In the genomic region with DNA sequence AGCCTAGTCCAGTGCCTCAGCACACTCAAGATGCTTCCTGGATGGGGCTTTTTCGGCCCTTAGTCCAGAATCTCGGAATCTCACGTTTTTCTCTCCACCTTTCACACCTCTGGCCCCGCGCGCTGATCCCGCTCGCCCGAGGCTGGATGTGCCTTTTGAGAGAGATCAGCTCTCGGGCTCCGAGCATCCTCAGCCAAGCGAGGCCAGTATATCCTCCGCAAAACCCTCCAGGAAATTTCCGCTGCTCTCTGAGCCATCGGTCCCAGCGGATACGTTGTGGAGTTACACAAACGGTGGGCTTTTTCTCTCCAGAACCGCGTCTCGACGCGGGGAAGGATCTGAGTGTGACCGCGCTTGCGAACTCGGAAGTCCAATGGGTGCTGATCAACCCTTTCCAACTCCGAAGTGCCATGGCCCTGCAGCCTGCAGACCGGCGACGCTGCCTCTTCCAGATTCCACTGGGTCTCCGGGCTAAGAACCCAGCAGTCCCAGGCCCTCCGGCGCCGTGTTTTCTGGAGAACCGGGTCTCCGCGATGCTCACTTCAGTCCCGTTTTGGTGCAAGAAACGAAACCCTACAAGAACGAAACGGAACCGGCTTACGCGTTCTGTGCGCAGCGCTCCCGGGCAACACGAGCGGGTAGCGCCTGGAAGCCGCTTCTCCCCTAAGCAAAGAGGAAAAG, we compare ENCODE assay signal across 8 mouse cellular contexts. TPM values are rescaled to one million over a fixed set of nuclear protein-coding genes. Genes with fewer than 3 reads are reported as not detected.
A peak's percentile ranks its signal among the peaks of the same experiment; 100 is the strongest.
DNase-seq lines count a peak whose midpoint lies in the region; ATAC-seq and TF ChIP-seq lines count a peak whose summit lies in the region.

No protein-coding gene starts in this region.

- peaks cover 45% of the 10 kb centered on the region for H3K4me1 ChIP-seq in hindbrain, embryonic 15.5 days (replicated peaks)
- peaks cover 7% of the 10 kb centered on the region for H3K4me1 ChIP-seq in liver, postnatal 0 days (ENCODE audit: insufficient read depth)
- H3K4me1 ChIP-seq in stomach, embryonic 15.5 days: peaks cover 42% of the 10 kb centered on the region

- TF ChIP-seq EP300 in liver, postnatal 0 days (IDR thresholded peaks at IDR 0.05; ENCODE audit: low read depth): no peak

- H3K27ac ChIP-seq in hindbrain, embryonic 15.5 days (replicated peaks): no peak overlapping the region
- H3K27ac ChIP-seq in liver, postnatal 0 days (ENCODE audit: low read depth): no peak overlapping the region
- H3K27ac ChIP-seq in stomach, embryonic 15.5 days: no peak overlapping the region

- H3K9ac ChIP-seq in hindbrain, embryonic 15.5 days: no peak overlapping the region
- H3K9ac ChIP-seq in liver, postnatal 0 days (replicated peaks): no peak overlapping the region
- H3K9ac ChIP-seq in stomach, embryonic 15.5 days: no peak overlapping the region

- peaks cover 56% of the 10 kb centered on the region for H3K27me3 ChIP-seq in hindbrain, embryonic 15.5 days
- H3K27me3 ChIP-seq in liver, postnatal 0 days (ENCODE audit: insufficient read depth, low read length): peaks cover 95% of the 10 kb centered on the region
- peaks cover 93% of the 10 kb centered on the region for H3K27me3 ChIP-seq in stomach, embryonic 15.5 days (replicated peaks)

- H3K36me3 ChIP-seq in hindbrain, embryonic 15.5 days: no peaks in the 10 kb centered on the region
- no peaks in the 10 kb centered on the region for H3K36me3 ChIP-seq in liver, postnatal 0 days (replicated peaks; ENCODE audit: insufficient read depth, low read length)
- H3K36me3 ChIP-seq in stomach, embryonic 15.5 days: no peaks in the 10 kb centered on the region

- under 1% methylated on average over 52 of the region's 52 CpGs for WGBS in hindbrain, embryonic 15.5 days
- 3% methylated on average over 52 of the region's 52 CpGs for WGBS in liver, postnatal 0 days (ENCODE audit: insufficient replicate concordance)
- whole genome bisulfite sequencing in stomach, embryonic 15.5 days: under 1% methylated on average over 52 of the region's 52 CpGs

- peak overlapping the region; percentile 22 for H3K4me3 ChIP-seq in hindbrain, embryonic 15.5 days
- 0 out of 2 replicates have a peak overlapping the region, but pooled peaks have one; percentile 10 for H3K4me3 ChIP-seq in liver, postnatal 0 days (ENCODE audit: low read depth, low read length)
- peak overlapping the region; percentile 38 for H3K4me3 ChIP-seq in stomach, embryonic 15.5 days (replicated peaks)

- no peak for ATAC-seq in hindbrain, embryonic 15.5 days (ENCODE audit: low FRiP score, low read depth)
- ATAC-seq in liver, postnatal 0 days: no peak
- ATAC-seq in stomach, embryonic 15.5 days (ENCODE audit: insufficient read depth, low FRiP score, low read depth): no peak

- peak; percentile 51 to 56 for DNase-seq in cerebellum, postnatal 14 days
- DNase-seq in cerebellum, postnatal 4 days (ENCODE audit: low spot score in 2 of 2): no peak
- DNase-seq in thymus, postnatal 4 days: peak; percentile 20
- no peak for DNase-seq in thymus, postnatal 14 days
- no peak for DNase-seq in liver, postnatal 0 days
- DNase-seq in spleen, adult 12 weeks (ENCODE audit: low spot score): no peak

- H3K9me3 ChIP-seq in hindbrain, embryonic 15.5 days: no peaks in the 10 kb centered on the region
- H3K9me3 ChIP-seq in liver, postnatal 0 days (ENCODE audit: low read length): no peaks in the 10 kb centered on the region
- no peaks in the 10 kb centered on the region for H3K9me3 ChIP-seq in stomach, embryonic 15.5 days

- peak overlapping the region; percentile 41 for H3K4me2 ChIP-seq in hindbrain, embryonic 15.5 days
- peak overlapping the region; percentile 47 for H3K4me2 ChIP-seq in liver, postnatal 0 days (ENCODE audit: low read depth, low read length)
- peak overlapping the region; percentile 62 for H3K4me2 ChIP-seq in stomach, embryonic 15.5 days

- TF ChIP-seq CTCF in liver, postnatal 0 days (IDR thresholded peaks at IDR 0.05; ENCODE audit: low read depth): no peak

RNA-seq across cellular contexts. Expression of a gene that starts 2.8 kb away (rescaled TPM):
- 1.9 TPM in 1 of 2 replicates, not detected in the other for polyA plus RNA-seq in hindbrain, embryonic 15.5 days (2015; fragmentation: Nextera tagmentation; extraction: Ambion mirVana)
- not detected in 2 replicates for polyA plus RNA-seq in liver, postnatal 0 days (2015; fragmentation: Nextera tagmentation; extraction: Ambion mirVana)
- polyA plus RNA-seq in stomach, embryonic 15.5 days (2015; fragmentation: Nextera tagmentation; extraction: Ambion mirVana): not detected in 2 replicates

RNA-seq across cellular contexts. Expression of a gene that starts 52.5 kb away (rescaled TPM):
- polyA plus RNA-seq in hindbrain, embryonic 15.5 days (2015; fragmentation: Nextera tagmentation; extraction: Ambion mirVana): 36.1 and 36.7 TPM in 2 replicates
- 61.1 and 62.6 TPM in 2 replicates for polyA plus RNA-seq in liver, postnatal 0 days (2015; fragmentation: Nextera tagmentation; extraction: Ambion mirVana)
- polyA plus RNA-seq in stomach, embryonic 15.5 days (2015; fragmentation: Nextera tagmentation; extraction: Ambion mirVana): 60.8 and 65.8 TPM in 2 replicates

Comparison
In these comparisons a context has a peak if more than half of its experiments do, and no peak if none do; other contexts are left out.
1. DNase-seq: peak in cerebellum, postnatal 14 days (2 of 2) and thymus, postnatal 4 days (single experiment); none in cerebellum, postnatal 4 days (0 of 2), thymus, postnatal 14 days (single experiment), liver, postnatal 0 days (single experiment) and spleen, adult 12 weeks (single experiment).
2. Peak in every context shown above with its lines, with median percentiles within 50 percentile points of each other: H3K4me2 ChIP-seq and H3K4me3 ChIP-seq.